Mouse (Mus musculus) hindbrain, embryonic 10.5 days (tissue): ENCODE results near the gene Gapdh. TPM values are rescaled to one million over a fixed set of nuclear protein-coding genes. Genes with fewer than 3 reads are reported as not detected.

Experiments used
- DNase-seq: peaks from one replicate; pipeline ENCODE4 v3.0.0-alpha.2; 2017; ENCODE audit warnings: low spot score
- H3K27ac ChIP-seq: fragments of 300-500 bp; sonication (generic); 2 replicates; pipeline ENCODE4 v1.5.1; 2016; ENCODE audit warnings: mild to moderate bottlenecking, moderate library complexity
- H3K27me3 ChIP-seq: fragments of 300-500 bp; sonication (generic); 2 replicates; pipeline ENCODE4 v1.6.1; 2016; ENCODE audit warnings: mild to moderate bottlenecking; ENCODE audit not compliant: poor library complexity, insufficient read depth, severe bottlenecking
- H3K36me3 ChIP-seq: fragments of 300-500 bp; sonication (generic); 2 replicates; pipeline ENCODE4 v1.6.1; 2016; ENCODE audit warnings: mild to moderate bottlenecking, moderate library complexity
- H3K4me1 ChIP-seq: fragments of 300-500 bp; sonication (generic); replicated peaks from 2 replicates; pipeline ENCODE4 v1.6.1; 2016; ENCODE audit warnings: mild to moderate bottlenecking
- H3K4me3 ChIP-seq: fragments of 300-500 bp; sonication (generic); 2 replicates; pipeline ENCODE4 v1.5.1; 2016; ENCODE audit warnings: mild to moderate bottlenecking, moderate library complexity
- H3K9me3 ChIP-seq: fragments of 300-500 bp; sonication (generic); 2 replicates; pipeline ENCODE4 v1.6.1; 2016; ENCODE audit warnings: mild to moderate bottlenecking, moderate library complexity
- WGBS: fragments of 180-500 bp; shearing (Covaris S2); methylation state at CpG from one replicate; pipeline ENCODE4 v1.1.7; 2016; 5-methylcytosine and 5-hydroxymethylcytosine counted together
- polyA plus RNA-seq: library from polyadenylated mRNA; unstranded; fragments of >200 nt; fragmentation: Nextera tagmentation; extraction: Ambion mirVana; gene quantifications from 2 replicates; pipeline ENCODE4 v1.2.1, GENCODE M21; 2016

The Gapdh gene
- polyA plus RNA-seq, 1 experiment from 2014 or later = 2,613 TPM

DNA sequence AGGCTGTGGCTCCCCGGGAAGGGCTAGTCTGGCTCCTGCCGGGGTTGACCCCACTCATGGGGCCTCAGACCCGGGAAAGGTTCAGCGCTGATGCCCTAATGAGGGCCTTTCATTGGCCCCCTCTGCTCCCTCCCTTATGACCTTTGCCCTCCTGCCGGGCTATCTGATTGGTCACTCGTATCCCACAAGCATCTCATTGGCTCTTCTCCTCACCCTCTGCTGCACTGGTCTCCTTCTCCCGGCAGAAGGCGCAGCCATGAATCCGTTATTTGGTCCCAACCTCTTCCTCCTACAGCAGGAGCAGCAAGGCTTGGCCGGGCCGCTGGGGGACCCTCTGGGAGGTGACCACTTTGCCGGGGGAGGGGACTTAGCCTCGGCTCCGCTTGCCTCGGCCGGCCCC is 21.3 kb downstream of the Gapdh start, which contains the start of gene Iffo1:
Gene Iffo1 (plus strand): TSS at position 241 of the 400 bp plus-strand sequence.
- H3K4me1 ChIP-seq = peaks cover 59% of the 10 kb centered on the region
- no peaks in the 10 kb centered on the region for H3K27me3 ChIP-seq
- WGBS = under 1% methylated on average over 16 of the region's 16 CpGs
- peak within 1 kb of the TSS; percentile 94 for H3K27ac ChIP-seq
- H3K4me3 ChIP-seq = peak within 1 kb of the TSS; percentile 87
- DNase-seq = peak; percentile 96
- peaks cover 63% of the 10 kb centered on the region for H3K36me3 ChIP-seq
- H3K9me3 ChIP-seq = no peaks in the 10 kb centered on the region

DNA sequence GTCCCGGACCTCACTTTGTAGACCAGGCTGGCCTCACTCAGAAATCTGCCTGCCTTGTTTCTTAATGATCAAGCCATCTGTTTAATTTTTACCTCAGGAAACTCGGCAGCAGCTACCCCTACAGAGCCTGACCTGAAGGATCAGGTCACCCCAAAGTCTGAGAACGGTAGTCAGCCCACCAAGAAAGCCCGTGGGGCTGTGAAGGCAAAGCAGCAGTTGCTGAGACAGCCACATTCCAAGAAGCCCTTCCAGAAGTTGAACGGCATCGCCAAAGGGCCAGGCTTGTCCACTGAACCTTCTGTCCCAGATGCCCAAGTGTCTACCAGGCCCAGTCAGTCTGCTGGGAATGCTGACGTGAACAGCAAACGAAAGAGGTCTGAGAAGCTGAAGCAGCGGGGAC is 22.4 kb downstream of the Gapdh start:
- no peaks in the 10 kb centered on the region for H3K9me3 ChIP-seq
- H3K4me1 ChIP-seq = peaks cover 51% of the 10 kb centered on the region
- 0 out of 2 replicates have a peak overlapping the region, but pooled peaks have one; percentile 20 for H3K4me3 ChIP-seq
- peaks cover 66% of the 10 kb centered on the region for H3K36me3 ChIP-seq
- H3K27me3 ChIP-seq = no peaks in the 10 kb centered on the region
- 87% methylated on average over 9 of the region's 9 CpGs for WGBS
- H3K27ac ChIP-seq = peak overlapping the region; percentile 94; the same call in 1 of the 2 replicates
- no peak for DNase-seq

DNA sequence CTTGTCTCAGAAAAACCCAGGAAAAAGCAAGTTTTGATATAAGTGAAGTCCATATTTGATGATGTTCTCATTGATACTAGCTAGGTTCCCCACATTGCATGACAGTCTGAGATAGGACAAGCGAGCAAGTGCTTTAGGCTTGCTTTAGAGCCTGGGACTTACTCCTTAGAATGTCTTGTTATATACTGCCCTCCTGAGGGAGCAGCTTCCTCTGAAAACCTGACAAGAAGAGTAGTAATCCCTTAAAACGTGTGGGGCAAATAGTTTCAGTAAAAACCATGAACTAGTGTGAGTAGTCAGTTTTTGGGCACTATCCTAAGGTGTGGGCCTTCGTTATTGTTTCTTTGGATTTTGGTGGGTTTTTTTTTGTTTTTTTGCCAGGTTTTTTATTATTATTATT is 23.1 kb downstream of the Gapdh start:
- H3K27me3 ChIP-seq = no peaks in the 10 kb centered on the region
- peaks cover 43% of the 10 kb centered on the region for H3K4me1 ChIP-seq
- H3K36me3 ChIP-seq = peaks cover 66% of the 10 kb centered on the region
- WGBS = 83% methylated on average over 3 of the region's 3 CpGs
- DNase-seq = no peak
- H3K9me3 ChIP-seq = no peaks in the 10 kb centered on the region
- no peak overlapping the region for H3K27ac ChIP-seq
- H3K4me3 ChIP-seq = no peak overlapping the region

DNA sequence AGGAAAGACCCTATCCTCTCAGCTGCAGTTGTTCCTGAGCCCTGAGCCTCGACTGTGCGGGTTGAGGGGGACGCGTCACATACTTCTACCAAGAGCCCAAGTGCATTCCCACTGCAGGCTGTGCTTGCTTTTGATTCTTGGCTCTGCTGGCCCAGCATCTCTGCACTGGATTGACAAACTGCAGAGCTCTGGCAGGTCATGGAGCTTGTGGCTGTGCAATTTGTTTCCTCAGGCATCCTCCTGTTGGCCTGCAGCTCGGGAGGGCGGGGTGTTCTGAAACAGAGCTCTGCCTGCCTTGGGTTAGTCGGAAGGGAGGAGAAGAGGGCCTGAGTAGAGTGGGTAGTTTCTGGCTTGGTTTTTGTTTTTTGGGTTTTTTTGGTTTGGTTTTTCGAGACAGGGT is 23.8 kb downstream of the Gapdh start:
- no peak for DNase-seq
- H3K9me3 ChIP-seq = no peaks in the 10 kb centered on the region
- H3K27ac ChIP-seq = no peak overlapping the region
- 92% methylated on average over 8 of the region's 8 CpGs for WGBS
- H3K4me1 ChIP-seq = peaks cover 36% of the 10 kb centered on the region
- peaks cover 71% of the 10 kb centered on the region for H3K36me3 ChIP-seq
- H3K4me3 ChIP-seq = no peak overlapping the region
- no peaks in the 10 kb centered on the region for H3K27me3 ChIP-seq

DNA sequence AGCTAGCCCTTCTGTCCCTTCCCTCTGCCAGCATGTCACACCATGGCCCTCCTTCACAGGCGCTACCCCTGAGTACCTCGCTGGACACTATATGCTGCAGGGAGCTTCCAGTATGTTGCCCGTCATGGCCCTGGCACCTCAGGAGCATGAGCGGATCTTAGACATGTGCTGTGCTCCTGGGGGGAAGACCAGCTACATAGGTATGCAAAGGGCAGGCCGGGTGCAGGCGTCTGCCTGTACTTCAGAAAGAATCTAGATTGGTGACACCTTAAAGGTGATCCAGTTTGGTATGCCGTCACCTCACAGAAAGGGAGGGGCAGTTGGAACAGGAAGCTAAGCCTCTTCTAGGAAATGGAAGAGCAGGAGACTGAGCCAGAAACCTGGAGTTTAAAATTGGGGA is 26.5 kb downstream of the Gapdh start:
- Histone ChIP-seq H3K4me1 (peaks cover 9% of the 10 kb centered on the region), H3K36me3 (peaks cover 98% of the 10 kb centered on the region), H3K9me3 (no peaks in the 10 kb centered on the region), H3K27me3 (no peaks in the 10 kb centered on the region), H3K4me3 (no peak overlapping the region), H3K27ac (no peak overlapping the region)
- WGBS = 94% methylated on average over 7 of the region's 7 CpGs
- DNase-seq = no peak

DNA sequence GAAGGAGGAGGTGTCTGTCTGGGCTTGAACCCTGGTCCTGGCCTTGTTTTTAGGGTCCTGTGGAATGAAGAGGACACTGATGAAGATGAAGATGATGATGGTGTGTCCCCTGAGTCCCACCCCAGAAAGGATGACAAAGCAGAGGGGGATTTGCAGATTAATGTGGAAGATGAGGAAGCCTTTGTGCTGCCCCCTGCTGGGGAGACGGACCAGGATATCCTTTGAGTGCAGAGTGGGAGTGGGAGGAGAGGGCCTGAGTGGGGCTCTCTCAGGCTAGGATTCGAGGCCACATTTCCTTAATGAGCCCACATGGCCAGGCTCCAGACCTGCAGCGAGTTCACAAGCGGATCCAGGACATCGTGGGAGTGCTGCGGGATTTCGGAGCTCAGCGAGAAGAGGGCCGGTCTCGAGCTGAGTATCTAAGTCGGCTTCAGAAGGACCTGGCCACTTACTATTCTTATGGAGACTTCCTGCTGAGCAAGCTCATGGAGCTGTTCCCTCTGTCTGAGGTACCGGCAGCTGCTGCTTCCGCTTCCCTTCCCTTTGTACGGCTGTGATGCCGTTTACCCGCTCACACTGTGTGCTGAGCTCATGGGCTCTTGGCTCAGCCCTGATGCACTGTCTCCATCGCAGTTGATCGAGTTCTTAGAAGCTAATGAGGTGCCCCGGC is 29.1 kb downstream of the Gapdh start:
- Histone ChIP-seq H3K27ac (no peak overlapping the region), H3K36me3 (peaks cover 91% of the 10 kb centered on the region)
- DNase-seq = no peak

DNA sequence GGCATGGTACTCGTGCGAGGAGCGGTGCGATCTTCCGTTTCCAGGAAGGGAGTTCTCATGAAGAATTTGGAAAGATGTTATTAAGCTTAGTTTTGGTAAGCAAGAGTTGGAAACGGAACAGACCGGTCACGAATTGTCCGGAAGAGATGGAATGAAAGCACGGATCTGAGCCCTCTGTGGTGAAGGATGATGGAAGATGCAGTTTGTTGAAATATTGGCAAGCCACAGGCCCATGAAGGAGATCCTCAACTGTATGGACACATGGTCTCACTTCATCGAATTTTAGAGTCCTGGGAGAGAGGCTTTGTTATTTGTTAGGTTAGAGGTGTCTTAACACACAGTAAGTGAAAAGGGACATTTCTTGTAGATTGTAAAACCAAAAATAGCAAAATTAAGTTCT is 33.8 kb downstream of the Gapdh start:
- Histone ChIP-seq H3K4me3 (peak overlapping the region; percentile 78), H3K27ac (peak overlapping the region; percentile 90), H3K36me3 (peaks cover 78% of the 10 kb centered on the region), H3K9me3 (no peaks in the 10 kb centered on the region), H3K4me1 (peaks cover 22% of the 10 kb centered on the region), H3K27me3 (no peaks in the 10 kb centered on the region)
- no peak for DNase-seq
- 11% methylated on average over 11 of the region's 11 CpGs for WGBS

More for the DNA sequence above, 29.1 kb downstream of the Gapdh start:
- no peaks in the 10 kb centered on the region for H3K27me3 ChIP-seq
- H3K4me3 ChIP-seq = no peak overlapping the region
- WGBS = 89% methylated on average over 19 of the region's 19 CpGs
- H3K4me1 ChIP-seq = peaks cover 12% of the 10 kb centered on the region
- H3K9me3 ChIP-seq = no peaks in the 10 kb centered on the region

DNA sequence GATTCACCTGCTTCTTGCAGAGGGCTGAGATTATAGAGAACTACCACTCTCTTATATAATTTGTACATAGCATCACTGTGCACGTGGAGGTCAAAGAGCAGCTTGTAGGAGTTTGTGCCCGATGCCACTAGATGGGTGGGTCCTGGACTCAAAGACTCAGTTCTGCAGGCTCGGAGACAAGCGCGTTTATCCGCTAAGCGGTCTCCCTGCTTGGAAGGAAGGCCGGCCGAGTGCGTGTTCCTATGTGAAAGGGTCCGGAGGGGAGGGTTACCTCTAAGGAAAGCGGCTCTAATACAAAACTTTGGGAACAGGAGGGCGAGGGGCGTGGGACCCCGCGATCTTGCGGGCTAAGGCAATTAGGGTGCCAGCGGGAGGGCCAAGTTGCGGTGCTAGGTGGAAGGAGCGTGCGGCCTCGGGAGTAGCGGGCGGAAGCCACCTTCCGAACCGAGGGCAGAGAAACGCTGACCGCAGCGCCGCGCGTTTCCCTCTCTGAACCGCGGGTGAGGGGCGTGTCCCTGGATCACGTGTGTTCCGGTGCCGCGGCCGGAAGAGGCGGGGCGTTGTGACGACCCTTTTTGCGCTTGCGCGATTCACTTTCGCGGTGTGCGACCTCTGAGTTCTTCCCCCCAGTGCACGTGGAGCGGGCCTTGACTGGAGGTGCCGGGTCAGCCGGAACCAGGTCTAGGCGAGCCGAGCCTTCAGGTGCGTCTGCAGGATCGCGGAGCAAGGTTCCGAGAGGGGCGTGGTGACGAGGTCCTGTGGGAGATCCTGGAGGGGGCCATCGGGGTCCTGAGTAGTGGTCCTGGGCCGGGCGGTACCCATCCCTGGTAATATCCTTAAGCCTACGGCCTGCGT is 34.7 kb downstream of the Gapdh start, which contains the start of gene Nop2:
Gene Nop2 (plus strand): TSS at position 608 of the 855 bp plus-strand sequence.
- H3K27me3 ChIP-seq = no peaks in the 10 kb centered on the region
- no peaks in the 10 kb centered on the region for H3K9me3 ChIP-seq
- H3K4me1 ChIP-seq = peaks cover 22% of the 10 kb centered on the region
- peak; percentile 96 for DNase-seq
- under 1% methylated on average over 66 of the region's 66 CpGs for WGBS
- H3K36me3 ChIP-seq = peaks cover 78% of the 10 kb centered on the region
- H3K4me3 ChIP-seq = peak within 1 kb of the TSS; percentile 78
- peak within 1 kb of the TSS; percentile 90 for H3K27ac ChIP-seq

DNA sequence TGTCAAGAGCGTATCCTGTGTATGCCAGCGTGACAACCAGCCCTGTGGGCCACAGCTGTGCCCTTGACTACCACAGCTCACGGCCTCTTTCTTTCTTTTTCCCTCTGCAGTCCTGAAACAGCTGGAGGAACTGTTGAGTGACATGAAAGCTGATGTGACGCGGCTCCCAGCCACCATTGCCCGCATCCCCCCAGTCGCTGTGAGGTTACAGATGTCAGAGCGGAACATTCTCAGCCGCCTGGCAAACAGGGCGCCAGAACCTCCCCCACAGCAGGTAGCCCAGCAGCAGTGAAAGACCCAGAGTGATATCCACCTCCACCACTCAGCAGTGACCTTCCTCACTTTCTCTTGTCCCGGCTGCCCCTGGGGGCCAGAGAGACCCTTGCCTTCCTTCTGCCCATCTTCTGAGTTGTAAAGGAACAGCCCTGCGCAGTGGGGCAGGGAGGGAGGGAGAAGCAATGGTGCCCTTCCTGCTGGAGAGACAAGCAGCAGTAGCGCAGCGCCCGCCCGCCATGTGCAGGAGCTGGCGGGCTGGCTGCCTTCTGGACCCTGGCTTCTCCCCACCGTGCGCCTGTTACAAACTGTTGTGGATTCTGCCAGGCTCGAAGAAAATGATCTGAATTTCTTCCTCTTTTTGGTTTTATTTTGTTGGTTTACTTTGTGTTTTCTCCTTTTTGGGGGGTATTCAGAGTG is 36.4 kb downstream of the Gapdh start:
- H3K36me3 ChIP-seq = peaks cover 78% of the 10 kb centered on the region
- H3K9me3 ChIP-seq = no peaks in the 10 kb centered on the region
- H3K4me3 ChIP-seq = no peak overlapping the region
- H3K4me1 ChIP-seq = peaks cover 22% of the 10 kb centered on the region
- H3K27me3 ChIP-seq = no peaks in the 10 kb centered on the region
- no peak for DNase-seq
- 82% methylated on average over 20 of the region's 20 CpGs for WGBS
- H3K27ac ChIP-seq = no peak overlapping the region

DNA sequence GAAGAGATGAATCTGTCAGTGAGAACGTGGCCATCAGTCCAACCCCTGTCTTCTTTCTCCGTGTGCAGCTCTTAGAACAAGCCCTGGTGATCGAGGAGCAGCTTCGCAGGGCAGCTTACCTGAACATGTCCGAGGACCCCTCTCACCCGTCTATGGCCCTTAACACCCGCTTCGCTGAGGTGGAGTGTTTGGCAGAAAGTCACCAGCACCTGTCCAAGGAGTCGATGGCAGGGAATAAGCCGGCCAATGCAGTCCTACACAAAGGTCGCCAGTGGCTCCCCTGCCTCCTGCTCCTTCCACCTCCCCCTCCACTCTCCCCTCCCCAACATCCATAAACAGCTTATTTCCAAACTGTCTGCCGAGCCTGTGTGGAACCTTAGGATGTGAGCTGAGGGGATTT is 37.5 kb downstream of the Gapdh start:
- Histone ChIP-seq H3K27me3 (no peaks in the 10 kb centered on the region), H3K27ac (no peak overlapping the region), H3K4me1 (peaks cover 22% of the 10 kb centered on the region), H3K4me3 (no peak overlapping the region), H3K36me3 (peaks cover 78% of the 10 kb centered on the region), H3K9me3 (no peaks in the 10 kb centered on the region)
- DNase-seq = no peak
- WGBS = 91% methylated on average over 12 of the region's 12 CpGs

DNA sequence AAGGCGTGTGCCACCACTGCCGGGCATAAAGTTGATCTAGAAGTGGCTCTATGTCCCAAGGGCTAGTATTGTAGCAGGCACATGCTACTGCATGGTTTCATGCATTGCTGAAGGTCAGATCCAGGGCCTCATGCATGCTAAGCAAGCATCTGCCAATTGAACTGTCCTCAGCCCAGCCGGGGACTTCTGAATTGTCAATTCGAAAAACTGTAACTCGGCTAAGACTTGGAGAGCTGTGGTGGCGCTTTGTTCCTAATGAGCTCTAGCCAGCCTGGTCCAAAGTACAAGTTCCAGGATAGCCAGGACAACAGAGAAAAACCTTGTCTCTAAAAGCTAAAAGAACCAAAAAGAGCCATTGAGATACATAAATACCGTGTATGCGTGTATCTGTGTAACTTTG is 46.9 kb downstream of the Gapdh start:
- 95% methylated on average over 8 of the region's 8 CpGs for WGBS
- peaks cover 100% of the 10 kb centered on the region for H3K36me3 ChIP-seq

DNA sequence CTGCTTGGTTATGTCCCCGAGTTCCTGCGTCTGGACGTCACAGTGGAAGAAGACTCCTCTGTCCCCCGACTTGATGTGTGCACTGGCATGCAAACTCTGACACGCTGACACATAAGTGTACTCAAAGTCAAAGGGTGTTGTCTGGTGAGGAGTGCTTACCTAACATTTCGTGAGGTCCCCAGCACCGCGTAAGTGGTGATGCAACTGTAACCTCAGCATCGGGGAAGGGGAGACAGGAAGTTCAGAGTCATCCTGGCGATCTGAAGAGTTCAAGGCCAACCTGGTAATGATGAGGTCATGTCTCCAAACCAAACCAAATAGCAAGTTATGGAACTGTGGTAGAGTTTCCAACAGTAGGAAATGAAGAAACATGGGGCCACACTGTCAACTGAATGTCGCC is 53.7 kb downstream of the Gapdh start:
- WGBS = 95% methylated on average over 11 of the region's 11 CpGs
- H3K9me3 ChIP-seq = peaks cover 2% of the 10 kb centered on the region; the same call in 1 of the 2 replicates
- H3K27me3 ChIP-seq = no peaks in the 10 kb centered on the region
- H3K36me3 ChIP-seq = peaks cover 100% of the 10 kb centered on the region
- DNase-seq = no peak
- no peak overlapping the region for H3K4me3 ChIP-seq
- H3K4me1 ChIP-seq = no peaks in the 10 kb centered on the region
- no peak overlapping the region for H3K27ac ChIP-seq

More for the DNA sequence above, 46.9 kb downstream of the Gapdh start:
- H3K9me3 ChIP-seq = no peaks in the 10 kb centered on the region
- H3K4me3 ChIP-seq = no peak overlapping the region
- no peaks in the 10 kb centered on the region for H3K4me1 ChIP-seq
- H3K27ac ChIP-seq = no peak overlapping the region
- H3K27me3 ChIP-seq = no peaks in the 10 kb centered on the region
- DNase-seq = no peak
